Mouse (Mus musculus): Measurements from ENCODE around the gene Zfp526. TPM values are rescaled to one million over a fixed set of nuclear protein-coding genes. Genes with fewer than 3 reads are reported as not detected.

Gene Zfp526
- polyA plus RNA-seq (2014; fragmentation: Nextera tagmentation; extraction: Ambion mirVana) = 4.1 and 4.4 TPM in 2 replicates

- H3K4me1 ChIP-seq (ENCODE audit: control insufficient read depth, insufficient read depth, low read length) = peaks cover 13% of the 10 kb centered on the region
- H3K27ac ChIP-seq (replicated peaks; ENCODE audit: low read depth, low read length) = peak within 1 kb of the TSS; percentile 87
- peaks cover 33% of the 10 kb centered on the region for H3K36me3 ChIP-seq (ENCODE audit: control insufficient read depth, insufficient read depth, low read length)
- WGBS = under 1% methylated on average over 34 of the region's 45 CpGs
- peak within 1 kb of the TSS; percentile 92 for H3K4me2 ChIP-seq (ENCODE audit: low read depth, low read length)
- peak within 1 kb of the TSS; percentile 74 for H3K9ac ChIP-seq (ENCODE audit: low read depth, low read length)
- DNase-seq (ENCODE audit: low spot score) (peak; percentile 100), ATAC-seq (ENCODE audit: low read depth) (peak; percentile 98)
- no peaks in the 10 kb centered on the region for H3K9me3 ChIP-seq (ENCODE audit: control insufficient read depth, low read length)
- H3K27me3 ChIP-seq (replicated peaks; ENCODE audit: control insufficient read depth, insufficient read depth, low read length) = no peaks in the 10 kb centered on the region
- peak within 1 kb of the TSS; percentile 63 for H3K4me3 ChIP-seq (ENCODE audit: low read depth, low read length)
Measured at GRCm38 (mm10) chr7:25221102-25221883, at the start of gene Zfp526. TSS of gene Zfp526 (plus strand) at chr7:25221425.

DNA sequence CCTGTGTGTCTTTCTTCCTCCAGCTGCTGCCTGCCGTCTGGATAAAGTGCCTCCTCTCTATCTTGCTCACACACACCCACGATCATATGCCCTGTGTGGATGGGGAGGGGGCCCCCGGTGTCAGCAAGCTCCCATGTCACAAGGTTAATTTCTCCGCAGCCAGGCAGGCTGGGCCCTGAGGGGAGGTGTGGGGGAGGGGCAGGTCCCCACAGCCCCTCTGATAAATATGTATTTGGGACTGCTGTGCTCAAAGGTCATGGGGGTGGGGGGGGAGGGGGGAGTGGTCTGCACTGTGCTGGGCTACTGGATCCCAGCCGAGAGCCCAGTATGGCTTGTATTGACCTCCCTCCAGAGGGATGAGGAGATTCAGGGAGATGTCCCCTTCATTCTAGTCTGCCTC lies 48.6 kb upstream of the Zfp526 start:
- no peaks in the 10 kb centered on the region for H3K4me1 ChIP-seq (ENCODE audit: control insufficient read depth, insufficient read depth, low read length)
- no peaks in the 10 kb centered on the region for H3K36me3 ChIP-seq (ENCODE audit: control insufficient read depth, insufficient read depth, low read length)
- H3K27ac ChIP-seq (replicated peaks; ENCODE audit: low read depth, low read length) = no peak overlapping the region
- DNase-seq (ENCODE audit: low spot score) = no peak
- no peak overlapping the region for H3K9ac ChIP-seq (ENCODE audit: low read depth, low read length)
- H3K4me2 ChIP-seq (ENCODE audit: low read depth, low read length) = no peak overlapping the region
- H3K9me3 ChIP-seq (ENCODE audit: control insufficient read depth, low read length) = no peaks in the 10 kb centered on the region
- ATAC-seq (ENCODE audit: low read depth) = no peak
- peaks cover 20% of the 10 kb centered on the region for H3K27me3 ChIP-seq (replicated peaks; ENCODE audit: control insufficient read depth, insufficient read depth, low read length)
- H3K4me3 ChIP-seq (ENCODE audit: low read depth, low read length) = no peak overlapping the region
- WGBS = 21% methylated on average over 5 of the region's 5 CpGs

DNA sequence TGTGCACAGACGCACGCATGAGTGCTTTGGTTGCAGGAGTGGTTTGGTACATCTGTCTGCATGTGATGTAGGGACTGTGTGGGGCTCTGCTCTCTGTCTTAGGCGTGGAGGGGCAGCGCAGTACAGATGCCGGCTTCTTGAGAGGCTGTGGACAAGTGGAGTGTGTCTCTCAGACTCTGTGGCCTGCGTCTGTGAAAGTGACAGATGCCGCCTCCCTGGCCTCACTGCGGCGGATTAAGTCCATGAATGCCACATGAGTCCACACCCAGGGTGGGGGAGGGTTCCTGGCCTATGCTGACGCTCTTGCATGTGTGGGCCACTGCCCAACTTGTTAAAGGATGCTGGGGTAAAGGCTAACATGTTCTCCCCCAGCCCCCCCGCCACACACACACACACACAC lies 46.9 kb upstream of the Zfp526 start:
- DNase-seq (ENCODE audit: low spot score) = peak; percentile 39
- H3K9me3 ChIP-seq (ENCODE audit: control insufficient read depth, low read length) = no peaks in the 10 kb centered on the region
- no peak overlapping the region for H3K9ac ChIP-seq (ENCODE audit: low read depth, low read length)
- no peak; the same call in 1 of the 2 replicates for ATAC-seq (ENCODE audit: low read depth)
- H3K4me1 ChIP-seq (ENCODE audit: control insufficient read depth, insufficient read depth, low read length) = peaks cover 5% of the 10 kb centered on the region; the same call in 1 of the 2 replicates
- H3K4me3 ChIP-seq (ENCODE audit: low read depth, low read length) = no peak overlapping the region
- H3K27ac ChIP-seq (replicated peaks; ENCODE audit: low read depth, low read length) = no peak overlapping the region
- no peaks in the 10 kb centered on the region for H3K36me3 ChIP-seq (ENCODE audit: control insufficient read depth, insufficient read depth, low read length)
- H3K4me2 ChIP-seq (ENCODE audit: low read depth, low read length) = no peak overlapping the region
- 49% methylated on average over 10 of the region's 11 CpGs for WGBS
- H3K27me3 ChIP-seq (replicated peaks; ENCODE audit: control insufficient read depth, insufficient read depth, low read length) = peaks cover 37% of the 10 kb centered on the region

DNA sequence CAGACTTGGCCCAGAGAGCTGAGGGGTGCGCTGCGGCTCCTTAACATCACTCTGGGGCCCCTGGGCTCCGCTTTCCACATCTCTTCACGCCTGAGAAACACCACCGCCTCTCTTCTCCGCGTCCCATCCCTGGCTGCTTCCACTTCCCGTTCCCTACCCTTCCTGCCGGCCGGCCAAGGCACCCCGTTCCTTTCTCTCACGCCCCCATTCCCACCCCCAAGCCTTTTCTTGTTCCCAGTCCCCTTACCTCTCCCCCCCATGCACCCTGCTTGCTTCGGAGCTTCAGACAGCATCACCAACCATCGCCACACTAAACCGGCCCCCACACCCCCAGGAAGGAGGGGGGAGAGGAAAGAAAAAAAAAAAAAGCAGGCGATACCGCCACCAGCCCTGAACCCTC lies 42.9 kb upstream of the Zfp526 start:
- H3K9ac ChIP-seq (ENCODE audit: low read depth, low read length) = peak overlapping the region; percentile 56; the same call in 1 of the 2 replicates
- 0% methylated on average over 15 of the region's 17 CpGs for WGBS
- DNase-seq (ENCODE audit: low spot score) = no peak

DNA sequence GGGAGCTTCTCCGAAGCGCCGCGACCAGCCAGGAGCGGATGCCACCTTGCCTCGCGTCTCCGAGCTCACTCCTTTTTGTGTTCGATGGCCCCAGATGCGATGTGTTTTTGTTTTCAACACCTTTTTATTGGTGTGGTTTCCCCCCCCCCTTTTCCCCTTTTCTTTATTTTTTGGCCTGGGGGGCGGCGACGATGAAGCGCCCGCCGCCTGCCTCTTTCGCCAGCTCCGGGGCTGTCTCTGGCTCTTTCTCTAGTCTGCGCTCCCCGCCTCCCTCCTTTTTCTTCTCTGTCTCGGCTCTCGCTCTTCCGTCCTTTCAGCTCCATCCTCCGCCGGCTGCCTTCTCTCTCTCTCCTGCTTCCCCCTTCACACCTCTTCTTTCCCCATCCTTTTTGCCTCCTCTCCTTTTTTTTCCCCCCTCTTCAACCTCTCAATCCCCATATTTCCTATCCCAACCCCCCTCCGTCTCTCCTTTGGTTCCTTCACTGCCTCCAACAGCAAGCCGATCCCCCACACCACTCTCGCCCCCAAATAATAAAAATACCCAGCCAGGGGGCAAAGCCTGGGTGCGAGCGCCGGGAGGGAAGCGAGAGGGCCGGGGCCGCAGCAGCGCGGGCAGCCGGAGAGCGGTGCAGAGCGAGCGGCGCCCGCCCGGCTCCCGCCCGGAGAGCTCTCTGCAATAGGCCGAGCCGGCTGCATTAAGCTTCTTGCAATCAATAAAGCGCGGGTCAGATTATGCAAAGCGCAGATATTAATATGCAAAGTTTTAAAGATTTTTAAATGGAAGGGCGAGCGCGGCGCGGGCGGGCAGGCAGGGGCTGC lies 42.2 kb upstream of the Zfp526 start:
- DNase-seq (ENCODE audit: low spot score) (no peak), ATAC-seq (ENCODE audit: low read depth) (peak; percentile 78)
- Histone ChIP-seq H3K27ac (replicated peaks; ENCODE audit: low read depth, low read length) (no peak overlapping the region), H3K4me1 (ENCODE audit: control insufficient read depth, insufficient read depth, low read length) (peaks cover 5% of the 10 kb centered on the region; the same call in 1 of the 2 replicates), H3K4me2 (ENCODE audit: low read depth, low read length) (peak overlapping the region; percentile 87), H3K9ac (ENCODE audit: low read depth, low read length) (peak overlapping the region; percentile 56), H3K36me3 (ENCODE audit: control insufficient read depth, insufficient read depth, low read length) (no peaks in the 10 kb centered on the region), H3K9me3 (ENCODE audit: control insufficient read depth, low read length) (no peaks in the 10 kb centered on the region), H3K4me3 (ENCODE audit: low read depth, low read length) (peak overlapping the region; percentile 49), H3K27me3 (replicated peaks; ENCODE audit: control insufficient read depth, insufficient read depth, low read length) (peaks cover 80% of the 10 kb centered on the region)
- WGBS = 2% methylated on average over 52 of the region's 56 CpGs

More for the DNA sequence above, 42.9 kb upstream of the Zfp526 start:
- Histone ChIP-seq H3K27me3 (replicated peaks; ENCODE audit: control insufficient read depth, insufficient read depth, low read length) (peaks cover 75% of the 10 kb centered on the region), H3K4me1 (ENCODE audit: control insufficient read depth, insufficient read depth, low read length) (peaks cover 5% of the 10 kb centered on the region; the same call in 1 of the 2 replicates), H3K9me3 (ENCODE audit: control insufficient read depth, low read length) (no peaks in the 10 kb centered on the region), H3K4me3 (ENCODE audit: low read depth, low read length) (peak overlapping the region; percentile 49), H3K36me3 (ENCODE audit: control insufficient read depth, insufficient read depth, low read length) (no peaks in the 10 kb centered on the region), H3K4me2 (ENCODE audit: low read depth, low read length) (peak overlapping the region; percentile 87), H3K27ac (replicated peaks; ENCODE audit: low read depth, low read length) (no peak overlapping the region)
- no peak for ATAC-seq (ENCODE audit: low read depth)

GRCm38 (mm10) chr7:25179606-25180161 lies 41.5 kb upstream of the Zfp526 start, which contains the start of gene Pou2f2:
TSS of gene Pou2f2 (minus strand) at chr7:25179726.
- DNase-seq (ENCODE audit: low spot score) = peak; percentile 89

DNA sequence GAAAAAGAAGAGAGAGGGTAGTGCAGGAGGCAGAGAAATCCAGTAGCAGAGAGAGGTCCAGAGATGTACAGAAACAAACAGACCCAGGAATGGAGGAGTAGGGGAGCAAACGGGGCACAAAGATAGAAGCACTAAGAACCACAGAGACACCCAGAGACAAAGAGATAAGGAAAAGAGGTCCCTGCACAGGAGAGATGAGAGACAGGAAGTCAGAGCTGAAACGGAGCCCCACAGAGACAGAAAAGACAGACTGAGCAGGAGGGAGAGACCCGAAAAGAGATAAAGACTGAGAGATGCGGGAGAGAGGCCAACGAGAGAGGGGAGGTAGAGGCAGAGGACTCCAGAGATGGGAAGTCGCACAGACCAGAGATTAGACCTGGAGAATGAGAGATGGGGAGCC lies 40.7 kb upstream of the Zfp526 start:
- H3K4me1 ChIP-seq (ENCODE audit: control insufficient read depth, insufficient read depth, low read length) = peaks cover 5% of the 10 kb centered on the region; the same call in 1 of the 2 replicates
- peaks cover 82% of the 10 kb centered on the region for H3K27me3 ChIP-seq (replicated peaks; ENCODE audit: control insufficient read depth, insufficient read depth, low read length)
- H3K9me3 ChIP-seq (ENCODE audit: control insufficient read depth, low read length) = no peaks in the 10 kb centered on the region
- no peak for DNase-seq (ENCODE audit: low spot score)
- WGBS = 3% methylated on average over 6 of the region's 6 CpGs
- H3K27ac ChIP-seq (replicated peaks; ENCODE audit: low read depth, low read length) = no peak overlapping the region
- no peak overlapping the region for H3K4me3 ChIP-seq (ENCODE audit: low read depth, low read length)
- no peaks in the 10 kb centered on the region for H3K36me3 ChIP-seq (ENCODE audit: control insufficient read depth, insufficient read depth, low read length)
- no peak overlapping the region for H3K9ac ChIP-seq (ENCODE audit: low read depth, low read length)
- H3K4me2 ChIP-seq (ENCODE audit: low read depth, low read length) = no peak overlapping the region
- no peak for ATAC-seq (ENCODE audit: low read depth)

More at GRCm38 (mm10) chr7:25179606-25180161, 41.5 kb upstream of the Zfp526 start, which contains the start of gene Pou2f2:
- peaks cover 84% of the 10 kb centered on the region for H3K27me3 ChIP-seq (replicated peaks; ENCODE audit: control insufficient read depth, insufficient read depth, low read length)
- no peaks in the 10 kb centered on the region for H3K36me3 ChIP-seq (ENCODE audit: control insufficient read depth, insufficient read depth, low read length)
- under 1% methylated on average over 23 of the region's 56 CpGs for WGBS
- no peak within 1 kb of the TSS for H3K27ac ChIP-seq (replicated peaks; ENCODE audit: low read depth, low read length)
- H3K4me2 ChIP-seq (ENCODE audit: low read depth, low read length) = peak within 1 kb of the TSS; percentile 87
- peaks cover 5% of the 10 kb centered on the region; the same call in 1 of the 2 replicates for H3K4me1 ChIP-seq (ENCODE audit: control insufficient read depth, insufficient read depth, low read length)
- H3K4me3 ChIP-seq (ENCODE audit: low read depth, low read length) = peak within 1 kb of the TSS; percentile 49
- H3K9ac ChIP-seq (ENCODE audit: low read depth, low read length) = peak within 1 kb of the TSS; percentile 56
- peak; percentile 95 for ATAC-seq (ENCODE audit: low read depth)
- H3K9me3 ChIP-seq (ENCODE audit: control insufficient read depth, low read length) = no peaks in the 10 kb centered on the region

GRCm38 (mm10) chr7:25181331-25181790 lies 39.9 kb upstream of the Zfp526 start:
- Histone ChIP-seq H3K4me1 (ENCODE audit: control insufficient read depth, insufficient read depth, low read length) (peaks cover 5% of the 10 kb centered on the region; the same call in 1 of the 2 replicates), H3K27me3 (replicated peaks; ENCODE audit: control insufficient read depth, insufficient read depth, low read length) (peaks cover 77% of the 10 kb centered on the region), H3K9me3 (ENCODE audit: control insufficient read depth, low read length) (no peaks in the 10 kb centered on the region), H3K27ac (replicated peaks; ENCODE audit: low read depth, low read length) (no peak overlapping the region), H3K36me3 (ENCODE audit: control insufficient read depth, insufficient read depth, low read length) (no peaks in the 10 kb centered on the region), H3K4me2 (ENCODE audit: low read depth, low read length) (no peak overlapping the region), H3K4me3 (ENCODE audit: low read depth, low read length) (peak overlapping the region; percentile 7; the same call in 1 of the 2 replicates), H3K9ac (ENCODE audit: low read depth, low read length) (no peak overlapping the region)
- ATAC-seq (ENCODE audit: low read depth) (no peak), DNase-seq (ENCODE audit: low spot score) (no peak)
- WGBS = under 1% methylated on average over 13 of the region's 15 CpGs

All from embryonic facial prominence, embryonic 14.5 days (tissue).